In genomic region chr4:59106661-59107060, GRCm38 (mm10) we compare ENCODE assay signal across 36 mouse cellular contexts. TPM values are rescaled to one million over a fixed set of nuclear protein-coding genes. Genes with fewer than 3 reads are reported as not detected.
"Had no signal": no experiment of that assay in that cellular context is flagged by ENCODE, and none has a peak within 500 bp of the region (broad histone marks: within the 10 kb centered on the region; RNA-seq: fewer than 3 reads in every experiment).

No protein-coding gene starts in this region.

- H3K36me3 ChIP-seq: heart, embryonic 10.5 days; heart, embryonic 12.5 days; heart, embryonic 13.5 days; heart, embryonic 15.5 days; hindbrain, embryonic 10.5 days; hindbrain, embryonic 12.5 days; hindbrain, embryonic 13.5 days; hindbrain, embryonic 15.5 days; intestine, embryonic 15.5 days; kidney, embryonic 15.5 days had no signal

- H3K27ac ChIP-seq: heart, embryonic 10.5 days; heart, embryonic 13.5 days; heart, embryonic 15.5 days; hindbrain, embryonic 10.5 days; hindbrain, embryonic 12.5 days; hindbrain, embryonic 13.5 days; hindbrain, embryonic 14.5 days; hindbrain, embryonic 15.5 days; hindbrain, postnatal 0 days; intestine, embryonic 15.5 days; kidney, embryonic 15.5 days; kidney, postnatal 0 days; layer of hippocampus, adult 2 months; left cerebral cortex, adult 2 months had no signal

- H3K27me3 ChIP-seq: heart, embryonic 12.5 days; heart, embryonic 13.5 days; heart, embryonic 15.5 days; hindbrain, embryonic 12.5 days; hindbrain, embryonic 13.5 days; hindbrain, embryonic 15.5 days; intestine, embryonic 15.5 days; kidney, embryonic 15.5 days had no signal

- H3K4me1 ChIP-seq: heart, embryonic 10.5 days; heart, embryonic 12.5 days; heart, embryonic 13.5 days; heart, embryonic 15.5 days; hindbrain, embryonic 10.5 days; hindbrain, embryonic 12.5 days; hindbrain, embryonic 13.5 days; hindbrain, embryonic 15.5 days; intestine, embryonic 15.5 days; kidney, embryonic 15.5 days had no signal

- DNase-seq: heart, postnatal 10 days; heart, postnatal 14 days; heart, postnatal 36 days; heart, postnatal 4 days; kidney, adult 11 months; kidney, adult 18-20 months; kidney, postnatal 25 days; kidney, postnatal 4 days; layer of hippocampus, adult 9-11 months; layer of hippocampus, postnatal 36 days had no signal

- H3K4me3 ChIP-seq: heart, embryonic 10.5 days; heart, embryonic 12.5 days; heart, embryonic 13.5 days; heart, embryonic 15.5 days; hindbrain, embryonic 10.5 days; hindbrain, embryonic 12.5 days; hindbrain, embryonic 13.5 days; hindbrain, embryonic 15.5 days; intestine, embryonic 15.5 days; kidney, embryonic 15.5 days; layer of hippocampus, adult 2 months; left cerebral cortex, adult 2 months had no signal

RNA-seq across cellular contexts. Expression of gene AI481877, which starts 32.1 kb away (rescaled TPM):
- polyA plus RNA-seq: heart, embryonic 10.5 days; heart, embryonic 11.5 days; heart, embryonic 12.5 days; heart, embryonic 13.5 days; heart, embryonic 14.5 days; heart, embryonic 15.5 days; heart, embryonic 16.5 days; heart, postnatal 0 days; hindbrain, embryonic 10.5 days; hindbrain, embryonic 11.5 days; hindbrain, embryonic 12.5 days; hindbrain, embryonic 13.5 days; hindbrain, embryonic 14.5 days; hindbrain, embryonic 15.5 days; inflammation-experienced regulatory T-cells, adult 6 months; intestine, embryonic 14.5 days; intestine, embryonic 15.5 days; intestine, embryonic 16.5 days; intestine, postnatal 0 days; kidney, embryonic 14.5 days; kidney, embryonic 15.5 days; kidney, embryonic 16.5 days; kidney, postnatal 0 days had no signal
